Mouse (Mus musculus) spleen, embryonic (tissue): Measurements from ENCODE around the gene Hdgf.
"Not testable (repeated sequence)": the region's sequence is repeated elsewhere in the genome, so short reads cannot be mapped to it uniquely, and the experiment has no call there.

ENCODE experiments used
- CTCF ChIA-PET: fragments of 350-600 bp; sonication (Branson Sonifier 250); formaldehyde crosslinking; loops from one replicate; lab custom pipeline; 2022; lab: Charles Lee

Hdgf gene

GRCm38 (mm10) chr3:87905880-87906485 lies at the start of gene Hdgf:
Gene Hdgf (plus strand): TSS chr3:87906321.
- CTCF ChIA-PET = no interaction called here

- CTCF ChIA-PET = no interaction called here
Observed at GRCm38 (mm10) chr3:87857666-87858065, 48.5 kb upstream of the Hdgf start.

GRCm38 (mm10) chr3:87859813-87860212 lies 46.3 kb upstream of the Hdgf start:
- CTCF ChIA-PET = interaction anchor here (0.5 to 1.0 kb wide), 2 partner anchors 15 to 448 kb away, joined by 3 to 4 read pairs; no protein-coding TSS in a partner anchor

GRCm38 (mm10) chr3:87864111-87864510 lies 42.0 kb upstream of the Hdgf start:
- CTCF ChIA-PET = not testable (repeated sequence)

GRCm38 (mm10) chr3:87877730-87878129 lies 28.4 kb upstream of the Hdgf start:
- CTCF ChIA-PET = no interaction called here

- CTCF ChIA-PET = interaction anchor here (0.5 kb wide), 1 partner anchor 18 kb away, joined by 9 read pairs; no protein-coding TSS in a partner anchor
Observed at GRCm38 (mm10) chr3:87884291-87884690, 21.8 kb upstream of the Hdgf start.

GRCm38 (mm10) chr3:87884708-87885251 lies 21.3 kb upstream of the Hdgf start:
- CTCF ChIA-PET = interaction anchor here (0.5 to 0.6 kb wide), 2 partner anchors 18 to 33 kb away, joined by 9 to 15 read pairs; no protein-coding TSS in a partner anchor

GRCm38 (mm10) chr3:87885281-87886003 lies 20.7 kb upstream of the Hdgf start, which contains the start of gene Prcc:
Gene Prcc (minus strand): TSS chr3:87885608.
- CTCF ChIA-PET = interaction anchor here (0.6 to 0.8 kb wide), 2 partner anchors 24 to 32 kb away, joined by 4 to 15 read pairs; no protein-coding TSS in a partner anchor

GRCm38 (mm10) chr3:87886004-87886365 lies 20.1 kb upstream of the Hdgf start:
- CTCF ChIA-PET = interaction anchor here (0.8 kb wide), 1 partner anchor 24 kb away, joined by 4 read pairs; no protein-coding TSS in a partner anchor

GRCm38 (mm10) chr3:87886416-87886815 lies 19.7 kb upstream of the Hdgf start:
- CTCF ChIA-PET = interaction anchor here (0.8 kb wide), 1 partner anchor 23 kb away, joined by 4 read pairs; no protein-coding TSS in a partner anchor

- CTCF ChIA-PET = not testable (repeated sequence)
Observed at GRCm38 (mm10) chr3:87887400-87887799, 18.7 kb upstream of the Hdgf start.

- CTCF ChIA-PET = interaction anchor here (0.6 kb wide), 1 partner anchor 25 kb away, joined by 3 read pairs; no protein-coding TSS in a partner anchor
Observed at GRCm38 (mm10) chr3:87891481-87891880, 14.6 kb upstream of the Hdgf start.

- CTCF ChIA-PET = no interaction called here
Observed at GRCm38 (mm10) chr3:87893367-87893905, 12.7 kb upstream of the Hdgf start.

GRCm38 (mm10) chr3:87899266-87899665 lies 6.9 kb upstream of the Hdgf start:
- CTCF ChIA-PET = no interaction called here

- CTCF ChIA-PET = interaction anchor here (0.6 kb wide), 1 partner anchor 49 kb away, joined by 7 read pairs; the partner anchor contains the start of gene Crabp2
Observed at GRCm38 (mm10) chr3:87899776-87900175, 6.3 kb upstream of the Hdgf start.

GRCm38 (mm10) chr3:87901036-87901624 lies 5.0 kb upstream of the Hdgf start:
- CTCF ChIA-PET = no interaction called here

GRCm38 (mm10) chr3:87901959-87902358 lies 4.2 kb upstream of the Hdgf start:
- CTCF ChIA-PET = interaction anchor here (0.7 kb wide), 1 partner anchor 17 kb away, joined by 9 read pairs; no protein-coding TSS in a partner anchor

GRCm38 (mm10) chr3:87903821-87904220 lies 2.3 kb upstream of the Hdgf start:
- CTCF ChIA-PET = no interaction called here

- CTCF ChIA-PET = no interaction called here
Observed at GRCm38 (mm10) chr3:87906601-87906980, 470 bp downstream of the Hdgf start.

GRCm38 (mm10) chr3:87906981-87907857 lies 1.1 kb downstream of the Hdgf start:
- CTCF ChIA-PET = no interaction called here
